Mouse (Mus musculus) forebrain, embryonic 16.5 days (tissue): ENCODE data around the gene Olfr96. TPM values are rescaled to one million over a fixed set of nuclear protein-coding genes. Genes with fewer than 3 reads are reported as not detected.

Experiments
- ATAC-seq: fragments of 200-750 bp; cut with Nextera tagmentation; 2 replicates; pipeline ENCODE4 v1.8.0; 2017; ENCODE audit warnings: mild to moderate bottlenecking, moderate library complexity
- H3K27ac ChIP-seq: fragments of 300-500 bp; sonication (generic); 2 replicates; pipeline ENCODE4 v1.5.1; 2014; ENCODE audit warnings: low read length, control low read depth
- H3K27me3 ChIP-seq: fragments of 300-500 bp; sonication (generic); replicated peaks from 2 replicates; pipeline ENCODE4 v1.6.1; 2014; ENCODE audit warnings: low read length; ENCODE audit not compliant: control insufficient read depth, insufficient read depth
- H3K36me3 ChIP-seq: fragments of 300-500 bp; sonication (generic); 2 replicates; pipeline ENCODE4 v1.6.1; 2014; ENCODE audit not compliant: control insufficient read depth, insufficient read depth
- H3K4me1 ChIP-seq: fragments of 300-500 bp; sonication (generic); replicated peaks from 2 replicates; pipeline ENCODE4 v1.6.1; 2014; ENCODE audit warnings: low read length; ENCODE audit not compliant: control insufficient read depth, insufficient read depth
- H3K4me2 ChIP-seq: fragments of 300-500 bp; sonication (generic); 2 replicates; pipeline ENCODE4 v1.6.1; 2014; ENCODE audit warnings: mild to moderate bottlenecking, low read length, control low read depth
- H3K4me3 ChIP-seq: fragments of 300-500 bp; sonication (generic); replicated peaks from 2 replicates; pipeline ENCODE4 v1.5.1; 2014; ENCODE audit warnings: mild to moderate bottlenecking, low read length, control low read depth
- H3K9ac ChIP-seq: fragments of 300-500 bp; sonication (generic); replicated peaks from 2 replicates; pipeline ENCODE4 v1.6.1; 2014; ENCODE audit warnings: low read depth, low read length, control low read depth
- H3K9me3 ChIP-seq: fragments of 300-500 bp; sonication (generic); 2 replicates; pipeline ENCODE4 v1.6.1; 2016; ENCODE audit warnings: low read length; ENCODE audit not compliant: control insufficient read depth
- WGBS: fragments of 180-500 bp; shearing (Covaris S2); extraction: QIAGEN DNeasy Blood & Tissue Kit; methylation state at CpG from one replicate; pipeline ENCODE4 v1.1.7; 2014; 5-methylcytosine and 5-hydroxymethylcytosine counted together
- polyA plus RNA-seq: library from polyadenylated mRNA; unstranded; fragments of >200 nt; fragmentation: Nextera tagmentation; extraction: Ambion mirVana; gene quantifications from 2 replicates; pipeline ENCODE4 v1.2.1, GENCODE M21; 2015

Gene Olfr96
- polyA plus RNA-seq, 1 experiment from 2014 or later = not detected

- 14% methylated on average over 1 of the region's 1 CpGs for WGBS
- Histone ChIP-seq H3K36me3 (no peaks in the 10 kb centered on the region), H3K4me1 (no peaks in the 10 kb centered on the region), H3K4me3 (no peak overlapping the region), H3K27ac (no peak overlapping the region), H3K9me3 (no peaks in the 10 kb centered on the region), H3K4me2 (no peak overlapping the region), H3K9ac (no peak overlapping the region), H3K27me3 (no peaks in the 10 kb centered on the region)
- no peak for ATAC-seq
Measured at GRCm38 (mm10) chr17:37250544-37250943, 30.6 kb downstream of the Olfr96 start.

- no peak within 1 kb of the TSS for H3K9ac ChIP-seq
- H3K4me3 ChIP-seq = no peak within 1 kb of the TSS
- 79% methylated on average over 1 of the region's 1 CpGs for WGBS
- no peaks in the 10 kb centered on the region for H3K36me3 ChIP-seq
- no peak for ATAC-seq
- H3K4me2 ChIP-seq = no peak within 1 kb of the TSS
- no peak within 1 kb of the TSS for H3K27ac ChIP-seq
- no peaks in the 10 kb centered on the region for H3K4me1 ChIP-seq
- H3K27me3 ChIP-seq = no peaks in the 10 kb centered on the region
- no peaks in the 10 kb centered on the region for H3K9me3 ChIP-seq
Measured at GRCm38 (mm10) chr17:37263626-37264025, 43.7 kb downstream of the Olfr96 start, which contains the start of gene Olfr98. TSS of gene Olfr98 (minus strand) at chr17:37263749.

DNA sequence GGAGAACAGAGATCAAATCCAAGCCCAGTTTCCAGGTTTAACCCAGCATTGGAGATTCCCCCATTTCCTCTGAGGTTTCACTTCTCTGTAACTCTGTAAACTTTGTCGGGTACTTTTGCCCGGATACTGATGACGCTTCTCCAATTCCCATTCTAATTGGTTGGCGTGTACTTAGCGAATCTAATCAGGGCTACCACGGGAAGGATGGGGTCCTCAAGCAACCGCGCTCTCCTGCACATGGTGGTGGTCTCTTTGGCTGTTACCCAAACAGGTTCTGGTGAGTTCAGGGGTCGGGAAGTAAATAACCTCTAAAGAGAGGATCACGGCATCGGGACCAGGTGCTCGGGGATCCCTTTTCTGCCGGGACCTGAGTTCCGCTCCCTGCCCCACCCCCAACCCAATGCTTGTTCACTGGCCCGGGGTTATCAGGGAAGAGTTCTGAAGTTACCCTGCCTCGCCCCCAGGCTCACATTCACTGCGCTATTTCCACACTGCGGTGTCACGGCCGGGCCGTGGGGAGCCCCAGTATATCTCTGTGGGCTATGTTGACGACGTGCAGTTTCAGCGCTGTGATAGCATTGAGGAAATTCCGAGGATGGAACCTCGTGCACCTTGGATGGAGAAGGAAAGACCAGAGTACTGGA lies 50.2 kb downstream of the Olfr96 start, which contains the start of gene H2-M3:
TSS of gene H2-M3 (plus strand) at position 163 of the 644 bp plus-strand sequence.
- no peak within 1 kb of the TSS for H3K27ac ChIP-seq
- H3K9ac ChIP-seq = peak within 1 kb of the TSS; percentile 55
- no peaks in the 10 kb centered on the region; the same call in 1 of the 2 replicates for H3K4me1 ChIP-seq
- no peaks in the 10 kb centered on the region for H3K36me3 ChIP-seq
- peak within 1 kb of the TSS; percentile 91 for H3K4me2 ChIP-seq
- H3K9me3 ChIP-seq = no peaks in the 10 kb centered on the region
- H3K4me3 ChIP-seq = peak within 1 kb of the TSS; percentile 60
- H3K27me3 ChIP-seq = no peaks in the 10 kb centered on the region
- 4% methylated on average over 26 of the region's 26 CpGs for WGBS
- ATAC-seq = peak; percentile 100

DNA sequence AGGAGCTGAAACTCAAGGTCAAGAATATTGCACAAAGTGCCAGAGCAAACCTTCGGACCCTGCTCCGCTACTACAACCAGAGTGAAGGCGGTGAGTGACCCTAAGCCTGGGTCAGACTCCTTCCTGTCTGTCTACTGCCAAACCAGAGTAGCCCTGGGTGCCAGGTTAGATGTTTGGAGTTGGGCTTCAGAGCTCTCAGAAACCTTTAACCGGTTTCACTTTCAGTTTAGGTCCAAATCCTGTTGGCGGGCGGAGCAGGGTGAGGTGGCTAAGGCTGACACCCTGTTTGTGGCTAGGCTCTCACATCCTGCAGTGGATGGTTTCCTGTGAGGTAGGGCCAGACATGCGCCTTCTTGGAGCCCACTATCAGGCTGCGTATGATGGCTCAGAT lies 50.8 kb downstream of the Olfr96 start:
- Histone ChIP-seq H3K4me1 (no peaks in the 10 kb centered on the region; the same call in 1 of the 2 replicates), H3K9me3 (no peaks in the 10 kb centered on the region), H3K4me3 (peak overlapping the region; percentile 60), H3K27ac (no peak overlapping the region), H3K27me3 (no peaks in the 10 kb centered on the region), H3K9ac (no peak overlapping the region), H3K4me2 (peak overlapping the region; percentile 91), H3K36me3 (no peaks in the 10 kb centered on the region)
- ATAC-seq = peak; percentile 13
- WGBS = 70% methylated on average over 8 of the region's 8 CpGs

DNA sequence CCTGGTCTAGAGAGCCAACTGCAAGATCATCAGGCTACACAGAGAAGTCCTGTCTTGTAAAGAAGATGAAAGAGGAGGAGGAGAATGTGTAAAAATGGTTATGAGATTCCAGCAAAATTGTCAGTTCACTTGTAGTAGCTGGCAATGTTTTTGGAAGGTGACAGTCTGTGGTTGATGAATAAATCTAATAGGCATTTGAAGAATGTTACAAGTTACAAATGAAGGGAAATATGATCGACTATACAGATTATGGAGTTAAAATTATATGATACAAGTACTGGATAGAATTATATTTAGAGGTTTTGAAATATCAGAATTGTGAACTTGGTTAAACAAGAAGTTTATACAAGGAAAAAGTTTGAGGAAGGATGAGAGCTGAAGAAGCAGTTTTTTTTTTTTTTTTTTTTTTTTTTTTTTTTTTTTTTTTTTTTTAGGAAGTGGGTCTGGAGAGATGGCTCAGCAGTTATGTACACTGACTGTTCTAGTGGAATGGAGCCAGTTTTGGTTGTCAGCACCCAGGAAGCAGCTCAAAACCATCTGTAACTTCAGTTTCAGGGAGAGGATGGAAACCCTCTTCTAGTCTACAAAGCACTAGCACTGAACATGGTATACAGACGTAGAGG lies 55.8 kb downstream of the Olfr96 start:
- H3K36me3 ChIP-seq = no peaks in the 10 kb centered on the region
- H3K27ac ChIP-seq = no peak overlapping the region
- no peak for ATAC-seq
- WGBS = 82% methylated on average over 2 of the region's 2 CpGs
- no peaks in the 10 kb centered on the region for H3K9me3 ChIP-seq
- no peaks in the 10 kb centered on the region for H3K27me3 ChIP-seq
- H3K4me1 ChIP-seq = no peaks in the 10 kb centered on the region
- H3K4me2 ChIP-seq = no peak overlapping the region
- H3K9ac ChIP-seq = no peak overlapping the region
- no peak overlapping the region for H3K4me3 ChIP-seq

Other genes with a start within 250 kb of the Olfr96 start
- gene 2410137M14Rik, start 238.9 kb upstream of the Olfr96 start, polyA plus RNA-seq = 0.25 TPM in 1 of 2 replicates, not detected in the other
- 1.6 and 2.3 TPM in 2 replicates for gene H2-M5, start 230.6 kb upstream of the Olfr96 start, polyA plus RNA-seq
- 351 and 383 TPM in 2 replicates for gene Zfp57, start 219.0 kb upstream of the Olfr96 start, polyA plus RNA-seq
- 1.9 and 2.9 TPM in 2 replicates for gene Mog, start 196.7 kb upstream of the Olfr96 start, polyA plus RNA-seq
- gene Gabbr1, start 174.2 kb upstream of the Olfr96 start, polyA plus RNA-seq = 46.0 and 58.6 TPM in 2 replicates
- gene Olfr90, start 131.6 kb upstream of the Olfr96 start, polyA plus RNA-seq = not detected in 2 replicates
- gene Olfr91, start 121.9 kb upstream of the Olfr96 start, polyA plus RNA-seq = not detected in 2 replicates
- not detected in 2 replicates for gene Olfr92, start 100.1 kb upstream of the Olfr96 start, polyA plus RNA-seq
- not detected in 2 replicates for gene Olfr93, start 58.7 kb upstream of the Olfr96 start, polyA plus RNA-seq
- not detected in 2 replicates for gene Ubd, start 26.3 kb upstream of the Olfr96 start, polyA plus RNA-seq
- gene Olfr94, start 19.2 kb upstream of the Olfr96 start, polyA plus RNA-seq = not detected in 2 replicates
- not detected in 2 replicates for gene Olfr95, start 7.0 kb upstream of the Olfr96 start, polyA plus RNA-seq
- gene Olfr97, start 17.2 kb downstream of the Olfr96 start, polyA plus RNA-seq = not detected in 2 replicates
- gene Olfr98, start 43.6 kb downstream of the Olfr96 start, polyA plus RNA-seq = not detected in 2 replicates
- gene H2-M3, start 50.1 kb downstream of the Olfr96 start, polyA plus RNA-seq = 0.67 and 0.81 TPM in 2 replicates
- gene Olfr99, start 63.3 kb downstream of the Olfr96 start, polyA plus RNA-seq = not detected in 2 replicates
- not detected in 2 replicates for gene Olfr101, start 84.2 kb downstream of the Olfr96 start, polyA plus RNA-seq
- not detected in 2 replicates for gene Olfr102, start 96.9 kb downstream of the Olfr96 start, polyA plus RNA-seq
- gene Olfr103, start 119.6 kb downstream of the Olfr96 start, polyA plus RNA-seq = not detected in 2 replicates
- gene Olfr104-ps, start 139.4 kb downstream of the Olfr96 start, polyA plus RNA-seq = not detected in 2 replicates
- gene Olfr105-ps, start 158.9 kb downstream of the Olfr96 start, polyA plus RNA-seq = not detected in 2 replicates
- gene Olfr106-ps, start 170.2 kb downstream of the Olfr96 start, polyA plus RNA-seq = not detected in 2 replicates
- not detected in 2 replicates for gene Olfr107, start 179.1 kb downstream of the Olfr96 start, polyA plus RNA-seq
- not detected in 2 replicates for gene Olfr108, start 225.3 kb downstream of the Olfr96 start, polyA plus RNA-seq
- not detected in 2 replicates for gene Olfr109, start 238.8 kb downstream of the Olfr96 start, polyA plus RNA-seq